In the genomic region with DNA sequence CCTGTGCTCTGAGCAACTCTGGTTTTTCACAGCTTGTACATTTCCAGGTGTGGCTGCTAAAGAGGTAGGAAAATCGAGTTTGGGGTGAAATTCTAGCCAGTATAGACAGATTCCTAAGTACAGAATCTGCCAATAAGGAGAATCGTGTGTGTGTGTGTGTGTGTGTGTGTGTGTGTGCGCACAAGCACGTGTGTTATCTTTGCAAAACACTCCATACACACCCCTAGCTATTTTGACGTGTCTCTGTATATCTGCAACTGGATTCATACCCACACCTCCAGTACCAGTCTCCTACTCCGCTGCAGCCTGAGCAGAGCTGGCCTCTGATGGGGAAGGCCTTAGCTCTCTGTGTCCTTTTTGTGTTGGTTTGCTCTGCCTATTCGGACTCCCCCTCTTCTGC, we compare ENCODE assay signal across 34 mouse cellular contexts. TPM values are rescaled to one million over a fixed set of nuclear protein-coding genes. Genes with fewer than 3 reads are reported as not detected.
A peak's percentile ranks its signal among the peaks of the same experiment; 100 is the strongest.
DNase-seq lines count a peak whose midpoint lies in the region; ATAC-seq and TF ChIP-seq lines count a peak whose summit lies in the region.
"Had no signal": no experiment of that assay in that cellular context is flagged by ENCODE, and none has a peak within 500 bp of the region (broad histone marks: within the 10 kb centered on the region; RNA-seq: fewer than 3 reads in every experiment).

No protein-coding gene starts in this region.

- H3K4me2 ChIP-seq in liver, embryonic 12.5 days: no peak overlapping the region
- no peak overlapping the region for H3K4me2 ChIP-seq in limb, embryonic 14.5 days (replicated peaks; ENCODE audit: low read depth, low read length, severe bottlenecking)
- H3K4me2 ChIP-seq in heart, embryonic 12.5 days: no peak overlapping the region
- H3K4me2 ChIP-seq: forebrain, embryonic 13.5 days; hindbrain, embryonic 13.5 days; midbrain, embryonic 12.5 days; neural tube, embryonic 13.5 days had no signal

- ATAC-seq in liver, embryonic 12.5 days: peak; percentile 52; the same call in 1 of the 2 replicates
- no peak for ATAC-seq in limb, embryonic 14.5 days (ENCODE audit: low FRiP score, low read depth)
- ATAC-seq in heart, embryonic 12.5 days (ENCODE audit: insufficient number of reproducible peaks, low FRiP score): no peak
- no peak for ATAC-seq in megakaryocyte, adult 5-6 weeks (ENCODE audit: poor library complexity, severe bottlenecking)
- ATAC-seq: forebrain, embryonic 13.5 days; intestine, postnatal 0 days had no signal

- H3K9ac ChIP-seq in liver, embryonic 12.5 days: no peak overlapping the region
- no peak overlapping the region for H3K9ac ChIP-seq in limb, embryonic 14.5 days (ENCODE audit: low read depth, low read length, severe bottlenecking)
- H3K9ac ChIP-seq in heart, embryonic 12.5 days: no peak overlapping the region
- H3K9ac ChIP-seq: forebrain, embryonic 13.5 days; hindbrain, embryonic 13.5 days; midbrain, embryonic 12.5 days; neural tube, embryonic 13.5 days had no signal

- no peak overlapping the region for H3K4me3 ChIP-seq in liver, embryonic 12.5 days
- H3K4me3 ChIP-seq in limb, embryonic 14.5 days (replicated peaks; ENCODE audit: low read length): no peak overlapping the region
- H3K4me3 ChIP-seq in heart, embryonic 12.5 days: no peak overlapping the region
- H3K4me3 ChIP-seq: forebrain, embryonic 13.5 days; hindbrain, embryonic 13.5 days; midbrain, embryonic 12.5 days; neural tube, embryonic 13.5 days had no signal

- no peaks in the 10 kb centered on the region for H3K36me3 ChIP-seq in liver, embryonic 12.5 days
- H3K36me3 ChIP-seq in limb, embryonic 14.5 days (ENCODE audit: control insufficient read depth, insufficient read depth, low read length): no peaks in the 10 kb centered on the region
- H3K36me3 ChIP-seq in heart, embryonic 12.5 days: no peaks in the 10 kb centered on the region
- H3K36me3 ChIP-seq: hindbrain, embryonic 13.5 days; midbrain, embryonic 12.5 days; neural tube, embryonic 13.5 days had no signal

- no peaks in the 10 kb centered on the region for H3K27me3 ChIP-seq in liver, embryonic 12.5 days (replicated peaks)
- H3K27me3 ChIP-seq in limb, embryonic 14.5 days (ENCODE audit: control insufficient read depth, insufficient read depth, low read length): no peaks in the 10 kb centered on the region
- H3K27me3 ChIP-seq in heart, embryonic 12.5 days (replicated peaks): no peaks in the 10 kb centered on the region
- H3K27me3 ChIP-seq: forebrain, embryonic 13.5 days; hindbrain, embryonic 13.5 days; neural tube, embryonic 13.5 days had no signal

- H3K4me1 ChIP-seq in liver, embryonic 12.5 days: peaks cover 36% of the 10 kb centered on the region
- no peaks in the 10 kb centered on the region for H3K4me1 ChIP-seq in limb, embryonic 14.5 days (ENCODE audit: control insufficient read depth, insufficient read depth, low read length)
- H3K4me1 ChIP-seq in heart, embryonic 12.5 days (replicated peaks): peaks cover 10% of the 10 kb centered on the region; the same call in 1 of the 2 replicates

- 34% methylated on average over 7 of the region's 7 CpGs for WGBS in liver, embryonic 12.5 days (ENCODE audit: insufficient replicate concordance)
- WGBS in limb, embryonic 14.5 days: 71% methylated on average over 7 of the region's 7 CpGs
- WGBS in heart, embryonic 12.5 days: 67% methylated on average over 7 of the region's 7 CpGs

- DNase-seq in liver: no peak
- peak; percentile 47 for DNase-seq in c-Kit-positive CD71-positive TER-119-positive erythroid progenitor cells, embryonic 14.5 days (ENCODE audit: low spot score)
- DNase-seq in limb, embryonic 14.5 days (ENCODE audit: low spot score): no peak
- DNase-seq in lung, adult 18-20 months: no peak
- DNase-seq: adrenal gland, postnatal 36 days; B cell, adult 2 months; cerebellum, adult 8-10 months; cerebellum, postnatal 25 days; gastrocnemius, postnatal 14 days; heart, postnatal 36 days; kidney, adult 9 months; kidney, postnatal 10 days; layer of hippocampus, adult 9-11 months; lung, adult 2 months; lung, postnatal 10 days; right cerebral cortex, postnatal 4 days; thymus, adult 18-20 months; thymus, postnatal 25 days had no signal

- no peak for TF ChIP-seq POLR2A in limb, embryonic 14.5 days (IDR thresholded peaks at IDR 0.05; ENCODE audit: borderline replicate concordance, extremely low read depth, insufficient read depth, insufficient read length)

- no peak overlapping the region for H3K27ac ChIP-seq in liver, embryonic 12.5 days
- 0 out of 2 replicates have a peak overlapping the region, but pooled peaks have one; percentile 19 for H3K27ac ChIP-seq in limb, embryonic 14.5 days (replicated peaks; ENCODE audit: low read depth, low read length)
- no peak overlapping the region for H3K27ac ChIP-seq in heart, embryonic 12.5 days (ENCODE audit: poor library complexity, severe bottlenecking)
- H3K27ac ChIP-seq: forebrain, embryonic 13.5 days; hindbrain, embryonic 13.5 days; macrophage; midbrain, embryonic 12.5 days; neural tube, embryonic 13.5 days; stomach, postnatal 0 days had no signal

- no peaks in the 10 kb centered on the region for H3K9me3 ChIP-seq in liver, embryonic 12.5 days (replicated peaks)
- no peaks in the 10 kb centered on the region for H3K9me3 ChIP-seq in limb, embryonic 14.5 days (ENCODE audit: control insufficient read depth, low read length)
- no peaks in the 10 kb centered on the region for H3K9me3 ChIP-seq in heart, embryonic 12.5 days (replicated peaks)
- H3K9me3 ChIP-seq: forebrain, embryonic 13.5 days; hindbrain, embryonic 13.5 days; midbrain, embryonic 12.5 days; neural tube, embryonic 13.5 days had no signal

RNA-seq across cellular contexts. Expression of gene Kcnk5, which starts 28.3 kb away (rescaled TPM):
- 8.6 and 8.9 TPM in 2 replicates for polyA plus RNA-seq in liver, embryonic 12.5 days (2016; fragmentation: Nextera tagmentation; extraction: Ambion mirVana)
- polyA plus RNA-seq in limb, embryonic 14.5 days (2012; rRNA removed): 5.3 and 5.5 TPM in 2 replicates
- polyA plus RNA-seq in limb, embryonic 14.5 days (2014; fragmentation: Nextera tagmentation; extraction: Ambion mirVana): 4.1 and 4.5 TPM in 2 replicates
- 3.5 and 3.6 TPM in 2 replicates for polyA plus RNA-seq in heart, embryonic 12.5 days (2016; fragmentation: Nextera tagmentation; extraction: Ambion mirVana)
- 0.13 and 0.30 TPM in 2 replicates for total RNA-seq in megakaryocyte, adult 5-6 weeks (2015)
- total RNA-seq in megakaryocyte, adult 5-6 weeks (2017): 0.22 and 2.0 TPM in 2 replicates

RNA-seq across cellular contexts. Expression of gene Kcnk16, which starts 59.1 kb away (rescaled TPM):
- polyA plus RNA-seq in liver, embryonic 12.5 days (2016; fragmentation: Nextera tagmentation; extraction: Ambion mirVana): 1.4 and 1.7 TPM in 2 replicates
- not detected in 2 replicates for polyA plus RNA-seq in limb, embryonic 14.5 days (2012; rRNA removed)
- polyA plus RNA-seq in limb, embryonic 14.5 days (2014; fragmentation: Nextera tagmentation; extraction: Ambion mirVana): not detected in 2 replicates
- not detected in 2 replicates for polyA plus RNA-seq in heart, embryonic 12.5 days (2016; fragmentation: Nextera tagmentation; extraction: Ambion mirVana)
- total RNA-seq in megakaryocyte, adult 5-6 weeks (2015): not detected in 2 replicates
- total RNA-seq in megakaryocyte, adult 5-6 weeks (2017): not detected in 2 replicates
- total RNA-seq: adrenal gland, postnatal 36 days; gastrocnemius, postnatal 14 days; granulocyte monocyte progenitor cell, adult 5-6 weeks; heart, postnatal 36 days; left cerebral cortex, postnatal 10 days had no signal
- polyA plus RNA-seq: brain, embryonic 14.5 days; forebrain, embryonic 13.5 days; heart, embryonic 16.5 days; hindbrain, embryonic 13.5 days; limb, embryonic 11.5 days; lung, adult 2 months; macrophage; midbrain, embryonic 12.5 days; spleen, adult 2 months had no signal
